Mouse (Mus musculus) G1E (cell line): ENCODE data around the gene Tmem50b. TPM values are rescaled to one million over a fixed set of nuclear protein-coding genes. Genes with fewer than 3 reads are reported as not detected.
A peak's percentile ranks its signal among the peaks of the same experiment; 100 is the strongest.

ENCODE experiments used
- ATAC-seq: 2 replicates; pipeline ENCODE4 v1.8.0; 2016; ENCODE audit warnings: mild to moderate bottlenecking; ENCODE audit not compliant: insufficient number of reproducible peaks, poor library complexity, low FRiP score, severe bottlenecking; ENCODE audit errors: extremely low read depth
- DNase-seq: peaks from one replicate; pipeline ENCODE4 v3.0.0; 2012; ENCODE audit warnings: low spot score
- H3K27me3 ChIP-seq: 2 replicates; pipeline ENCODE4 v1.6.1; 2012; ENCODE audit warnings: mild to moderate bottlenecking, low read length, inconsistent platforms; ENCODE audit not compliant: insufficient read depth
- H3K36me3 ChIP-seq: replicated peaks from 2 replicates; pipeline ENCODE3; 2012; ENCODE audit warnings: mild to moderate bottlenecking, inconsistent platforms
- H3K4me1 ChIP-seq: 2 replicates; pipeline ENCODE4 v1.6.1; 2012; ENCODE audit warnings: low read depth, low read length, inconsistent platforms, mixed read lengths; ENCODE audit not compliant: insufficient read depth
- H3K4me3 ChIP-seq: 2 replicates; pipeline ENCODE4 v1.5.1; 2012; ENCODE audit warnings: low read depth, mild to moderate bottlenecking, inconsistent platforms, low read length, moderate library complexity, mixed read lengths
- H3K9me3 ChIP-seq: replicated peaks from 2 replicates; pipeline ENCODE4 v1.6.1; 2012; ENCODE audit warnings: inconsistent platforms
- CTCF ChIP-seq: IDR thresholded peaks from 2 replicates; pipeline ENCODE4 v1.5.1; 2012; ENCODE audit warnings: low read depth, low read length, inconsistent platforms, mixed read lengths
- GATA1 ChIP-seq: IDR thresholded peaks from 2 replicates; pipeline ENCODE4 v1.6.1; 2012; ENCODE audit warnings: borderline replicate concordance, low read length, inconsistent platforms, mixed read lengths
- GATA2 ChIP-seq: IDR thresholded peaks from 2 replicates; pipeline ENCODE4 v1.6.1; 2012; ENCODE audit warnings: low read depth, low read length, inconsistent platforms, borderline replicate concordance
- POLR2AphosphoS5 ChIP-seq: IDR thresholded peaks from 2 replicates; pipeline ENCODE4 v1.6.1; 2012; ENCODE audit warnings: low read depth, low read length, inconsistent platforms; ENCODE audit not compliant: insufficient replicate concordance
- TAL1 ChIP-seq: conservative IDR thresholded peaks from 2 replicates; pipeline ENCODE4 v1.6.1; 2012; ENCODE audit warnings: low read depth, low read length, inconsistent platforms, mixed read lengths
- polyA plus RNA-seq: library from polyadenylated mRNA; stranded (reverse); fragments of >175 nt; gene quantifications from 2 replicates; pipeline ENCODE4 v1.2.3, GENCODE M21; 2012
- total RNA-seq, 2 experiments: library from RNA; stranded (forward) in 1 of 2; stranded (reverse) in 1 of 2; fragments of 200-1000 nt in 1 of 2; fragments of >200 nt in 1 of 2; fragmentation: Nextera tagmentation in 1 of 2; gene quantifications; 2 replicates each; pipeline ENCODE4 v1.2.3; 2014 to 2017

Tmem50b gene
- total and polyA plus RNA-seq, 3 experiments = 1.8 to 25.1 (median 19.7) TPM

GRCm38 (mm10) chr16:91601081-91601480, 3.5 kb upstream of the Tmem50b start:
- Histone ChIP-seq H3K4me1 (peaks cover 23% of the 10 kb centered on the region), H3K4me3 (no peak overlapping the region), H3K27me3 (peaks cover 32% of the 10 kb centered on the region), H3K9me3 (no peaks in the 10 kb centered on the region), H3K36me3 (no peaks in the 10 kb centered on the region)
- DNase-seq (no peak), ATAC-seq (no peak)
- no peak for TF ChIP-seq CTCF
- TF ChIP-seq TAL1 = no peak
- TF ChIP-seq POLR2AphosphoS5 = no peak
- no peak for TF ChIP-seq GATA1
- no peak for TF ChIP-seq GATA2

GRCm38 (mm10) chr16:91599242-91599641, 1.6 kb upstream of the Tmem50b start:
- Histone ChIP-seq H3K36me3 (peaks cover 10% of the 10 kb centered on the region), H3K27me3 (peaks cover 22% of the 10 kb centered on the region), H3K4me3 (no peak overlapping the region), H3K4me1 (peaks cover 37% of the 10 kb centered on the region), H3K9me3 (no peaks in the 10 kb centered on the region)
- no peak for DNase-seq
- no peak for ATAC-seq
- TF ChIP-seq TAL1 = no peak

- Histone ChIP-seq H3K4me3 (peak overlapping the region; percentile 82), H3K4me1 (peaks cover 60% of the 10 kb centered on the region), H3K9me3 (no peaks in the 10 kb centered on the region), H3K36me3 (peaks cover 23% of the 10 kb centered on the region), H3K27me3 (peaks cover 13% of the 10 kb centered on the region)
- no peak for ATAC-seq
- TF ChIP-seq POLR2AphosphoS5 (no peak), CTCF (no peak), GATA1 (no peak), TAL1 (no peak)
- DNase-seq = peak; percentile 45
Observed at GRCm38 (mm10) chr16:91596779-91597671, 575 bp downstream of the Tmem50b start.

GRCm38 (mm10) chr16:91596397-91596778, 1.2 kb downstream of the Tmem50b start:
- peaks cover 61% of the 10 kb centered on the region for H3K4me1 ChIP-seq
- ATAC-seq (no peak), DNase-seq (peak; percentile 36)
- TF ChIP-seq CTCF (no peak), TAL1 (no peak), GATA2 (no peak), GATA1 (no peak), POLR2AphosphoS5 (no peak)
- peaks cover 30% of the 10 kb centered on the region for H3K36me3 ChIP-seq
- H3K4me3 ChIP-seq = peak overlapping the region; percentile 82
- no peaks in the 10 kb centered on the region for H3K9me3 ChIP-seq
- peaks cover 6% of the 10 kb centered on the region for H3K27me3 ChIP-seq

- no peak for TF ChIP-seq POLR2AphosphoS5
- no peak for TF ChIP-seq GATA2
- no peak for TF ChIP-seq GATA1
- TF ChIP-seq CTCF = no peak
- no peak for TF ChIP-seq TAL1
- peaks cover 40% of the 10 kb centered on the region for H3K36me3 ChIP-seq
Observed at GRCm38 (mm10) chr16:91595076-91595475, 2.5 kb downstream of the Tmem50b start.

GRCm38 (mm10) chr16:91593262-91593661, 4.3 kb downstream of the Tmem50b start:
- H3K27me3 ChIP-seq = no peaks in the 10 kb centered on the region; the same call in 1 of the 2 replicates
- H3K4me3 ChIP-seq = peak overlapping the region; percentile 48; the same call in 1 of the 2 replicates
- H3K4me1 ChIP-seq = peaks cover 62% of the 10 kb centered on the region
- H3K9me3 ChIP-seq = no peaks in the 10 kb centered on the region
- H3K36me3 ChIP-seq = peaks cover 48% of the 10 kb centered on the region
- no peak for ATAC-seq
- TF ChIP-seq GATA1 (no peak), TAL1 (no peak), GATA2 (no peak), CTCF (no peak), POLR2AphosphoS5 (no peak)
- DNase-seq = no peak

More at GRCm38 (mm10) chr16:91595076-91595475, 2.5 kb downstream of the Tmem50b start:
- H3K27me3 ChIP-seq = no peaks in the 10 kb centered on the region; the same call in 1 of the 2 replicates
- no peaks in the 10 kb centered on the region for H3K9me3 ChIP-seq
- peaks cover 59% of the 10 kb centered on the region for H3K4me1 ChIP-seq
- ATAC-seq (no peak), DNase-seq (no peak)
- H3K4me3 ChIP-seq = peak overlapping the region; percentile 27; the same call in 1 of the 2 replicates
